In genomic region chr3:146058263-146058662, GRCm38 (mm10) we compare ENCODE assay signal across 7 mouse cellular contexts. TPM values are rescaled to one million over a fixed set of nuclear protein-coding genes. Genes with fewer than 3 reads are reported as not detected.
A peak's percentile ranks its signal among the peaks of the same experiment; 100 is the strongest.
DNase-seq lines count a peak whose midpoint lies in the region; ATAC-seq and TF ChIP-seq lines count a peak whose summit lies in the region.

No protein-coding gene starts in this region.

- no peak overlapping the region for H3K4me2 ChIP-seq in neural tube, embryonic 15.5 days
- H3K4me2 ChIP-seq in heart, embryonic 16.5 days (ENCODE audit: low read depth, low read length): no peak overlapping the region
- H3K4me2 ChIP-seq in limb, embryonic 13.5 days (replicated peaks): no peak overlapping the region

- 15% methylated on average over 4 of the region's 4 CpGs for WGBS in neural tube, embryonic 15.5 days
- 15% methylated on average over 4 of the region's 4 CpGs for WGBS in heart, embryonic 16.5 days
- 17% methylated on average over 4 of the region's 4 CpGs for WGBS in limb, embryonic 13.5 days

- peak; percentile 75 for TF ChIP-seq CTCF in brain, embryonic 14.5 days (IDR thresholded peaks at IDR 0.05; ENCODE audit: borderline replicate concordance, extremely low read depth, insufficient read depth, insufficient read length)

- no peak for ATAC-seq in neural tube, embryonic 15.5 days (ENCODE audit: low FRiP score)
- 0 out of 2 replicates have a peak, but pooled peaks have one; percentile 47 for ATAC-seq in heart, embryonic 16.5 days (replicated peaks; ENCODE audit: extremely low read depth, insufficient read depth, low FRiP score)
- ATAC-seq in limb, embryonic 13.5 days (ENCODE audit: low FRiP score, low read depth): peak; percentile 44; the same call in 1 of the 2 replicates

- H3K36me3 ChIP-seq in neural tube, embryonic 15.5 days: no peaks in the 10 kb centered on the region
- H3K36me3 ChIP-seq in heart, embryonic 16.5 days (ENCODE audit: control insufficient read depth, insufficient read depth): no peaks in the 10 kb centered on the region
- no peaks in the 10 kb centered on the region for H3K36me3 ChIP-seq in limb, embryonic 13.5 days

- H3K4me1 ChIP-seq in neural tube, embryonic 15.5 days: no peaks in the 10 kb centered on the region
- peaks cover 2% of the 10 kb centered on the region; the same call in 1 of the 2 replicates for H3K4me1 ChIP-seq in heart, embryonic 16.5 days (ENCODE audit: control insufficient read depth, insufficient read depth, low read length)
- H3K4me1 ChIP-seq in limb, embryonic 13.5 days: peaks cover 9% of the 10 kb centered on the region

- H3K4me3 ChIP-seq in neural tube, embryonic 15.5 days (replicated peaks): no peak overlapping the region
- H3K4me3 ChIP-seq in heart, embryonic 16.5 days (ENCODE audit: low read length): no peak overlapping the region
- H3K4me3 ChIP-seq in limb, embryonic 13.5 days: no peak overlapping the region

- H3K9ac ChIP-seq in neural tube, embryonic 15.5 days (replicated peaks): no peak overlapping the region
- no peak overlapping the region for H3K9ac ChIP-seq in heart, embryonic 16.5 days (ENCODE audit: low read length)
- no peak overlapping the region for H3K9ac ChIP-seq in limb, embryonic 13.5 days

- no peak for TF ChIP-seq POLR2A in brain, embryonic 14.5 days (IDR thresholded peaks at IDR 0.05; ENCODE audit: borderline replicate concordance, extremely low read depth, insufficient read depth, insufficient read length, poor library complexity, severe bottlenecking)

- no peak overlapping the region for H3K27ac ChIP-seq in neural tube, embryonic 15.5 days (replicated peaks)
- no peak overlapping the region for H3K27ac ChIP-seq in heart, embryonic 16.5 days (ENCODE audit: low read length)
- no peak overlapping the region for H3K27ac ChIP-seq in limb, embryonic 13.5 days

- DNase-seq in neural tube, embryonic 10.5 days (ENCODE audit: extremely low spot score, low spot score): peak; percentile 54
- DNase-seq in MN1 (ENCODE audit: low spot score): peak; percentile 66
- DNase-seq in brain, embryonic 14.5 days (ENCODE audit: low read depth): peak; percentile 69
- DNase-seq in retina, embryonic 14.5 days (ENCODE audit: low spot score): peak; percentile 84

- H3K9me3 ChIP-seq in neural tube, embryonic 15.5 days (replicated peaks): no peaks in the 10 kb centered on the region
- H3K9me3 ChIP-seq in heart, embryonic 16.5 days (replicated peaks; ENCODE audit: control insufficient read depth, low read length): no peaks in the 10 kb centered on the region
- no peaks in the 10 kb centered on the region for H3K9me3 ChIP-seq in limb, embryonic 13.5 days

- no peaks in the 10 kb centered on the region for H3K27me3 ChIP-seq in neural tube, embryonic 15.5 days (replicated peaks)
- H3K27me3 ChIP-seq in heart, embryonic 16.5 days (ENCODE audit: control insufficient read depth, insufficient read depth, low read length): no peaks in the 10 kb centered on the region
- H3K27me3 ChIP-seq in limb, embryonic 13.5 days: peaks cover 4% of the 10 kb centered on the region; the same call in 1 of the 2 replicates

RNA-seq across cellular contexts. Expression of gene Wdr63, which starts 49.7 kb away (rescaled TPM):
- polyA plus RNA-seq in neural tube, embryonic 15.5 days (2015; fragmentation: Nextera tagmentation; extraction: Ambion mirVana): 0.40 and 0.70 TPM in 2 replicates
- 1.2 and 2.1 TPM in 2 replicates for polyA plus RNA-seq in brain, embryonic 14.5 days (2012; rRNA removed)
- polyA plus RNA-seq in heart, embryonic 16.5 days (2015; fragmentation: Nextera tagmentation; extraction: Ambion mirVana): 0.37 and 0.74 TPM in 2 replicates
- polyA plus RNA-seq in limb, embryonic 13.5 days (2015; fragmentation: Nextera tagmentation; extraction: Ambion mirVana): 0.19 and 0.34 TPM in 2 replicates

RNA-seq across cellular contexts. Expression of gene Mcoln3, which starts 59.0 kb away (rescaled TPM):
- 0.27 and 0.66 TPM in 2 replicates for polyA plus RNA-seq in neural tube, embryonic 15.5 days (2015; fragmentation: Nextera tagmentation; extraction: Ambion mirVana)
- polyA plus RNA-seq in brain, embryonic 14.5 days (2012; rRNA removed): 0.52 and 0.73 TPM in 2 replicates
- 0.79 and 1.1 TPM in 2 replicates for polyA plus RNA-seq in heart, embryonic 16.5 days (2015; fragmentation: Nextera tagmentation; extraction: Ambion mirVana)
- 2.7 and 2.8 TPM in 2 replicates for polyA plus RNA-seq in limb, embryonic 13.5 days (2015; fragmentation: Nextera tagmentation; extraction: Ambion mirVana)
